Mouse (Mus musculus): Measurements from ENCODE around the gene App. TPM values are rescaled to one million over a fixed set of nuclear protein-coding genes. Genes with fewer than 3 reads are reported as not detected.

App gene
- polyA plus RNA-seq, 1 experiment, result 341 TPM

- no peak for DNase-seq (ENCODE audit: low spot score)
Measured at GRCm38 (mm10) chr16:85150902-85151301, 22.7 kb downstream of the App start.

GRCm38 (mm10) chr16:85149509-85149871, 24.1 kb downstream of the App start:
- DNase-seq (ENCODE audit: low spot score), result no peak

GRCm38 (mm10) chr16:85148615-85149508, 24.7 kb downstream of the App start:
- DNase-seq (ENCODE audit: low spot score), result no peak

GRCm38 (mm10) chr16:85147440-85147839, 26.1 kb downstream of the App start:
- no peak for DNase-seq (ENCODE audit: low spot score)

GRCm38 (mm10) chr16:85145771-85146178, 27.8 kb downstream of the App start:
- DNase-seq (ENCODE audit: low spot score), result no peak

- DNase-seq (ENCODE audit: low spot score), result no peak
Measured at GRCm38 (mm10) chr16:85145369-85145768, 28.2 kb downstream of the App start.

- DNase-seq (ENCODE audit: low spot score), result no peak
Measured at GRCm38 (mm10) chr16:85144401-85144800, 29.2 kb downstream of the App start.

- DNase-seq (ENCODE audit: low spot score), result no peak
Measured at GRCm38 (mm10) chr16:85143863-85144262, 29.7 kb downstream of the App start.

GRCm38 (mm10) chr16:85143188-85143587, 30.4 kb downstream of the App start:
- no peak for DNase-seq (ENCODE audit: low spot score)

- no peak for DNase-seq (ENCODE audit: low spot score)
Measured at GRCm38 (mm10) chr16:85141404-85141803, 32.2 kb downstream of the App start.

GRCm38 (mm10) chr16:85139178-85139604, 34.4 kb downstream of the App start:
- DNase-seq (ENCODE audit: low spot score), result no peak

- DNase-seq (ENCODE audit: low spot score), result no peak
Measured at GRCm38 (mm10) chr16:85137348-85137747, 36.2 kb downstream of the App start.

GRCm38 (mm10) chr16:85136046-85136445, 37.5 kb downstream of the App start:
- DNase-seq (ENCODE audit: low spot score), result no peak

GRCm38 (mm10) chr16:85133468-85133881, 40.1 kb downstream of the App start:
- no peak for DNase-seq (ENCODE audit: low spot score)

GRCm38 (mm10) chr16:85133057-85133456, 40.5 kb downstream of the App start:
- no peak for DNase-seq (ENCODE audit: low spot score)

- DNase-seq (ENCODE audit: low spot score), result no peak
Measured at GRCm38 (mm10) chr16:85132182-85132581, 41.4 kb downstream of the App start.

GRCm38 (mm10) chr16:85130861-85131556, 42.6 kb downstream of the App start:
- DNase-seq (ENCODE audit: low spot score), result no peak

GRCm38 (mm10) chr16:85128693-85129657, 44.6 kb downstream of the App start:
- no peak for DNase-seq (ENCODE audit: low spot score)

- DNase-seq (ENCODE audit: low spot score), result no peak
Measured at GRCm38 (mm10) chr16:85128347-85128664, 45.3 kb downstream of the App start.

- DNase-seq (ENCODE audit: low spot score), result no peak
Measured at GRCm38 (mm10) chr16:85127661-85128346, 45.8 kb downstream of the App start.

GRCm38 (mm10) chr16:85124649-85125048, 48.9 kb downstream of the App start:
- no peak for DNase-seq (ENCODE audit: low spot score)

Measured in urinary bladder, adult 2 months (tissue).